Mouse (Mus musculus) mouse trophoblast stem cell (cell line): Measurements from ENCODE around the gene Tbata.

ENCODE experiments used
- in situ Hi-C, 2 experiments: fragments of 300-500 bp; cut with MseI, MboI; formaldehyde crosslinking; loops; 2 replicates in 1 of 2; 3 replicates in 1 of 2; pipeline ENCODE4 v1.15.1; 2025

Tbata gene

DNA sequence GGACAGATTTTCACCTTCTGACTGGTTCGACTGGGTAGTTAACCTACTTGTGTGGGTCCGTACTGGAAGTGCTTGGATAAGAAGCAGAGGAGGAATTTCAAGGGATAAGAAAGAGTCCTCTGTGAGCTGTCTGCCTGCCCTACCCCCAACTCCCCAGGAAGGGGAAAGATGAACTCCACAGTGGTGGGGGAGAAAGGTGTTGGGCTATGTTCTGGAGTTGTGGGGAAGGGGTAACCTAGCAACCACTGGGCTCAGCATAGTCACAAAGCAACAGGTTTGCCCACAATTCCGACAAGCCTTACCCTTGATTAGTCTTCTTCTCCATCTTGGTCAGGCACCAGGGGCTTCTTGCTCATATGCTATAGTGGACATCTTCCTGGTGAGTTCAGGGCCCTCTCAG is at the start of gene Tbata:
Gene Tbata (plus strand): TSS at position 301 of the 400 bp plus-strand sequence.
- in situ Hi-C loops: no loop called here

DNA sequence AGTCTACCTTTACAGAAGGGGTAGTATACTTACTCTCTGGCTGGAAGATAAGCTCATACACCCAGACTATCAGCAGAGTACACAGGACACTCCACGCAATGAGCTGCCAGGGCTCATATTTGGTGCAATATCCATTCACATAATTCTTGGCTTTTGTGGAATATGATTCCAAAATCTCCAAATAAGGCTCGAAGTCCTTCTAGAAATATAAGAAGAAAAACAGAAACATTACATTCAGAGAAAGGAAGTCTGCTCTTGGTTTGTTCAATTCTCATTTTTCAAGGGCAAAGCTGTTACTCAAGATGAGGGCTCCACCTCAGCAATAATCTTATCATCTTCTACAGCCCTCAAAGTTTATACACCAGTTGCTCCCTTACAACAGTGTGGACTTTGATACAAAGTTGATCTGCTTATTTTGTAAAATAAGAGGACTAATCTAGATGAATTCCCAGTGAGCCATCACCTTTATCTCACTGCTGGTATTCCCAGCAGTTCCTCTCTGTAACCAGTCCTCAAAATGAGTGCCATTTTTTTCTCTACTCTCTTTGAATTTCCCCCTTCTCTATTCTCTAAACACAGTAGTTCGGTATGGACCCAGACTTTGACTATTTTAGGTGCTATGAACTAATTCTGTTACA is 48.4 kb upstream of the Tbata start:
- in situ Hi-C loops: no loop called here

DNA sequence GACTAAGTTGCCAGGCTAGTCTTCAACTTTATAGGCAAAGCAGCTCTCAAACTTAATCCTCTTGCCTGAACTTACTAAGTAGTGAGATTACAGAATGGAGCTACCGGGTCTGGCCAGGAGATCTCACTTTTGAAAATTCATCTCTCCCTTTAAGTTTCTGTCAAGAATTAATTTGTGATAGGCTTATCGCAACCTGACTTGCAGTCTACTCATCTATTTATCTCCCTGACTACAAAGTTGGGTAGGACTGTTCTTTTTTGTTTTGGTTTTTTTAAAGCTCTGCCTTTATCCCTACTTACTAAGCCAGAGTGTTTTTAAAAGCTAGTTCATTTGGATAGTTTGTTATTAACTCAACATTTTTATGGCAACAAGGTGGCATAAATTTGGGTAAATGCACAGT is 47.3 kb upstream of the Tbata start:
- in situ Hi-C loops: no loop called here

DNA sequence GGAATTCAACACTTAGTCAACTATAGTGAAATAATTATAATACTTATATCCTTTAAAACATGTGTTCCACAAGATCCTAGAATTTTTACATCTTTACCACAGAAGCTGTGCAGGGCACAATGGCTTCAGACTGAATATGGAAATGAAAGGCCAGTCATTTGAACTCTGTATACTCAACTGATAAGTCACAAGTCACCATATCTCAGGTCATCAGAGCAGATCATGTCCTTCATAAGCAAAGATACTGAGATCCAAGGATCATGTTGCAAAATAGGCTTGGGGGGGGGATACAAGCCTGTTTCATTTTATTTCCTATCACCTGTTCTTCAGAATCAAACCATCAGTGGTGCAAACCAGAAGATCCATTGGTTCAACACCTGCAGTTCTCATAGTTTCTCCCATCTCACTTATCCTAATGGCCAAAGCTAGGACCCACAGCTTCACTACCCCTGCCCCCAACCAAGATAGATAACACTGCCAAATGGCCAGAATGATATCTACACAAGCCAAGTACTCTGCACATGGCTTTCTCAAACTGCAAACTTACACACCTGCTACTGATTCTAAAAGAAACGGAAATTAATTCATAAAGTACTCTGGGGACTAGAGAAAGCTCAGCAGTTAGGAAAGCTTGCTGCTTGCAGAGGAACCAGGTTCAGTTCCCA is 42.9 kb upstream of the Tbata start:
- in situ Hi-C loops: no loop called here

DNA sequence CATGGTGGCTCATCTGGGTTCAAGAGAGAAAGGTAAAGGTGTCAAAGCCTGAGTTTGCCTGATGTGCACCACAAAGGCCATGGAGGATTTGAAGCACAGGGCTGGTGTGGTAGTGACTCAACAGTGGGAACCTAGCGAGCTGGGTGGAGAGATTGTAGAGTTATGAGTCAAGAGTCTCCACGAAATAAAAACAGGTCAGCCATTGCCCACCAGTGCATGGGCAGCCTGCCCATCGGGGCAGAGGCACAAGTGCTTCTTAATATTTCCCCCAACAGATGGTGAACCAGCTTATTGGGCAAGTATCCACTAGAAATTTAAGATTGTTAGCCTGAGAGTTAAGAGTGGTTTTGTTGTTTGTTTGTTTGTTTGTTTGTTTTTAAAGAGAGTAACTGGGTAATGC is 40.8 kb upstream of the Tbata start:
- in situ Hi-C loops: no loop called here

DNA sequence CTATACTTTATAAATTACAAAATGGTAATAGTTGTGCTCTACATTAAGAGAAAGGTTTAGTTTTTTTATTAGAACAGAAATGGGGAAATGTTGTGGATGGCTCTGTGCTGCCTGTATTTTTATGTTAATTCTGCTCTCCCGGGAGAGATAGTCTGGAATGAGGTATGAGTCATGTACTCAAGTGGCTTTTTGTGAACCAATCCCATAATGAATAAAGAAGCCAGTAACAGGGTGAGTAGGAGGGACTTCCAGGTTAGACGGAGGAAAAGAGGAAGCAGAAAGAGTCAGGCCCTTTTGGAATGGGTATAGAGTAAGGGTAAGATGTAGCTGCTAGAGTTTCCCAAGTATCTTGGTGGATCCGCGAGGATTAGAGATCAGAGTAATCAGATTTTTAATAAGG is 37.7 kb upstream of the Tbata start:
- in situ Hi-C loops: no loop called here

DNA sequence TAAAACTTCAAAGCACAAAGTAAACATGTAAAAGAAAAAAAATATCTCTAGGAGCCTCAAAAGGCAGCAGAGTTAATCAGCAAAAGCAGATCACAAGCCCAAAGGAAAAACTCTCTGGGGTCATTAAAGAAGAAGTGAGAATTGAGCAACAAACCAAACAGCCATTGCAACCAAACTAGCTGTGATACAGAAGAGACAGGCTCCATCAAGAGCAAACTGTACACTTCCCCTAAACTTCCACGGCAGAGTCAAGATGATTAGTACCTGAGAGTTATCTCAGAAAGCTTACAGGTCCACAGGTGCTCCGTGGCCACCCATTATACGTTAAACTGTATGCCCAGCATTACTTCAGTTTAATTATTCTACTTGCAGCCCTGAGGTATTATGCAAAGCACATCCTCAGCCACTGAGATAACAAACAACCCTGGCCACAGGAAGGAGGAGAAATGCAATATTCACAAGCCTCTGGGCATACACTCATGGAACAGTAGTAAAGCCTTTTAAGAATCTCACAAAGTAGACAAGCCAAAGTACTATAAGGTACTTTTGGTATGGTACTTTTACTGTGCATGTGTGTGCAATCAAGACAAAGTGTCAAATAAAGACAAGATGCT is 36.4 kb upstream of the Tbata start:
- in situ Hi-C loops: no loop called here

DNA sequence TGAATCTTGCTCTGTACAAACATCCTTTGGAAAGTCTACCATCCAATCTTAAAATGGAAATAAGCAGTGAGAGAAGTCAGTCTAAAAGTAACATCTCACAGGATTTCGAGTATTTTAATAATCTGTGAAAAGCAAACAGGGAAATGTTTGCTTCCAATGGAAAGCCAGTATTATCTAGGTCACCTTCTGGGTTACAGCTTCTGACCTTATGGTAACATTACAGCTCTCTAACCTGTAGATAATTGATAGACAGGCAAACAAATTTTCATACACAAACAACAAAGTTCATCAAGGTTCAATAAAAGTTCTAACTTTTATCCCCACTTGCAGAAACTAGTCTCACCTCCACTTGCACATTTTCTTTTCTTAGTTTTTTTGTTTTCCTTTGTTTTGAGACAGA is 34.2 kb upstream of the Tbata start:
- in situ Hi-C loops: no loop called here

DNA sequence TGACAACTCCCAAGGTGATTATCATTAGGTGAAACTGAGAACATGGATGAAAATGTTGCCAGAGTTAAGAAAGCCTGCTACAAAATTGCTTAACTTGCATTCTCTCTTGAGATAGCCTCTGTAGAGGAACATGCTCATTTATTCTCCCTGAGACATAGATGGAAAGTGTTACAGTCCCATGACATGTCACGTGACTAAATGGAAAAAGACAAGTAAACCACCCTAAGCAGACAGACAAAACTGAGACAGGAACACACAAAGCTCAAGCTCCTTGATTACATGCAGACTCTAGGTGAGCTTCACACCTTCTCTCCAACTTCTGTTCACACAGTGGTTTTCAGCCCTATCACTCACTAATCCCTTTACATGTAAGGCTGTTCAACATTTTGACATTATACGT is 28.4 kb upstream of the Tbata start:
- in situ Hi-C loops: no loop called here

DNA sequence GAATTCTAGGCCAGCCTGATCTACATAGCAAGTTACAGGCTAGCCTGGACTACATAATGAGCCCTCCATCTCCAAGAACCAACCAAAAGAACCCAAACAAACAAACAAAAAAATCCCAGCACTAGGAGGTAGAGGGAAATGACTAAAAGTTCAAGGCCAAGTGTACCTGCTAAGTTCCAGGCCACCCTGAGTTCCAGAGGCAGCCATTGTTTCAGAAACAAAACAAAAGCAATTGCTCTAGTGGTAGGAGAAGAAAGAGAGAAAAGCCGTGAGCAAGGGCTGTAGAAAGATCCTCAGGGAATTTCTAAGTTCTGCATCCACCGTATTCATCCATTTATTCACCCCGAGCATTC is 26.0 kb upstream of the Tbata start:
- in situ Hi-C loops: no loop called here

DNA sequence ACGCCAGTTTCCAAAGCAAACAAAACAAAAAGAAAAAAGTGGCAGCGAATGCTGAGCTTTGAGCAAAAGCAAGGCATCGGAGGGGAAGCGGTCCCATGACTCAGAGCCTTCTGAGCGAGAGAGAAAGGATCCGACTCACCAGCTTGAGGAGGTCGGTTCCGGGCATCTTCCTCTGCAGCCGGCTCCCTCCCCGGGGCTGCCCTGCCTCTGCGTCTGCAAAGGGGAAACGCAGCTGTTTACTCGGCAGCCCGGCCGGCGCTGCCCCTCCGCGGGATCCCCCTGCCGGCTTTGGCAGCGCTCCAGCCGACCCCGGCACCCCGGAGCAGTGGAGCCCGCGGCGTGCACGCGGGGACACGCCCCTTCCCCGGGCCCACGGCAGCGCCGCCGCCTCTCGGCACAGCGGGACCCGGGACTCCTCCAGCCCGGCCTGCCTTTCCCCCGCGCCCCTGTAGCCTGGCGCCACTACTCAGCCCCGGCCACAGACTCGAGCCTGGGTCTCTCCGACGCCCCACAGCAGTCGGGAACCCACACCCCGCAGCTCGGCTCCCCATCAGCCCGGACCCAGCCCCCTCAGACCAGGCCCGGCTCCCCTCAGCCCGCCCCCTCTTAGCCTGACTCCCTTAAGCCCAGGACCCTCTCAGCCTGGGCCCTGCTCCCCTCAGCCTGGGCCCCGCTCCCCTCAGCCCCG is 25.5 kb upstream of the Tbata start:
- in situ Hi-C loops: no loop called here

DNA sequence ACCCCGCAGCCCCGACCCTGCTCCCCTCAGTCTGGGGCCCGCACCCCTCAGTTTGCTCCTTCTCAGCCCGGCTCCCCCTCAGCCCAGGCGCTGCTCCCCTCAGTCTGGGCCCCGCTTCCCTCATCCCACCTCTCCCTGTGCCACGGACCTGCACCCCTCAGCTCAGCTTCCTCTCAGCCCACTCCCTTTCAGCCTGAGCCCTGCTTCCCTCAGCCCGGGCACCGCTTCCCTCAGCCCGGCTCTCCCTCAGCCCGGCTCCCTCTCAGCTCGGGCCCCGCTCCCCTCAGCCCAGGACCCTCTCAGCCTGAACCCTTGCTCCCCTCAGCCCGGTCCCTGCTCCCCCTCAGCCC is 25.0 kb upstream of the Tbata start:
- in situ Hi-C loops: no loop called here

DNA sequence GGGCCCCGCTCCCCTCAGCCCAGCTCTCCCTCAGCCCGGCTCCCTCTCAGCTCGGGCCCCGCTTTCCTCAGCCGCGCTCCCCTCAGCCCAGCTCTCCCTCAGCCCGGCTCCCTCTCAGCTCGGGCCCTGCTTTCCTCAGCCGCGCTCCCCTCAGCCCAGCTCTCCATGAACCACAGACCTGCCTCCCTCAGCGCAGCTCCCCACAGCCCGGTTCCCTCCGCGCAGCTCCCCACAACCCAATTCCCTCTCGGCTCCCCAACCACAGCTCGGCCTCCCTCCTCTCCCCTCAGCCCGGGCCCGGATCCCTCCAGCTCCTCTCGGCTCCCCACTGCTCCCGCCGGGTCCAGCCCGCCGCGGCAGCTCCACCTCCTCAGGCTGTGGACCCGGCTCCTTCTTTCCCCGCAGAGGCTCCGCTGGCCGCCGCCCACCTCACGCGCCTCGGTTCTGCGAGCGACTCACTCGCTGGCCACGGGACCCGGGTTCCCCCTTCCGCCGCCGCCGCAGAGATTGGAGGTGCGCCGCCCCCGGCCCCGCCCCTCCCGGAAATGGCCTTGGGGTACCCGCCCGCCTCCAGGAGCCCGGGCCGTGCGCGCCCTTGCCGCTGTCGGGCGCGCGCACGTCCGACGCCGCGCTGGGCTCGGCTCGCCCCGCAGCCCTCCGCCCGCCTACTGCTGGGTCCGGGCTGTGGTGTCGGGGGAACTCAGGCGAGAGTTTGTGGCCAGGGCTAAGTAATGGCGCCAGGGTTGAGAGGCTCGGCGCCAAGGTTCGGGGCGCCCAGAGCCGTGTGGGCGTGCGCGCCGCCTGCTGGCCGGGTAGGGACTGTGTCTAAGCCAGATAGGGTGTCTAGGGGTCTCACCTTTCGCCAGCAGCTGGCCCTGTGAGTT is 24.4 kb upstream of the Tbata start, which contains the start of gene Sgpl1:
Gene Sgpl1 (minus strand): TSS at position 547 of the 884 bp plus-strand sequence.
- in situ Hi-C loops: no loop called here

DNA sequence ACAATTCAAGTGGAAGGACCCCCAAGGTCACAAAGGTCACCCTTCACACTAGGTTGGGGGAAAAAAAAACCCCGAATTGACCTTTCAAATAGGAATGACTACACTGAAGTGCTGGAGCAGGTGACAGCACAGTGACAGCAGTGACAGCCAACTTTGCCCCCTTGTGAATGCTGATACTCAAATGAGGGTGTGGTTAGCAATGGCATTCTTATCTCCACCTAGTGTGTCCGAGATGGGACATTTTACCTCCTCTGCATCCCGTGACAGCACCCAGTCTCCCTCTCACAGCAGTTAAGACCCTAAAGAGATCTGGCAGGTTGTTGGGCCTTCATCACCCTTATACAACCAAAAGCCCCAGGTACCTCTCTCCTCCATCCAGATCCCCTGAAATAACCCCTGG is 22.3 kb upstream of the Tbata start:
- in situ Hi-C loops: no loop called here

DNA sequence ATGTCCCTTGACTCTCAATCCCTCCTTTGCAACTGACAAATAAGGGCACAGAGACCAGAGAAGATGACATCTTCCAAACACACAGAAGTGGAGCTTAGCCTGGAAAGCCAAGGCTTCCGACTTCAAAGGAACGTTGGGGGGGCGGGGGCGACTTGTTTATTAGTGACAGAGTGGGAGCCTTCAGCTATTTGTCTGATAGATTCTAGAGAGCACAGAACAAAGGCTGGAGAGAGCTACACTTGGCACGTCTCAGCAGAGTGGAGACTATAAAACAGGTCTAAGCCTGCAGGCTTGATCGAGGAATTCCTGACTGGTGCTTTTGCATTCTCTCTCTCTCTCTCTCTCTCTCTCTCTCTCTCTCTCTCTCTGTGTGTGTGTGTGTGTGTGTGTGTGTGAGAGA is 21.1 kb upstream of the Tbata start:
- in situ Hi-C loops: no loop called here

DNA sequence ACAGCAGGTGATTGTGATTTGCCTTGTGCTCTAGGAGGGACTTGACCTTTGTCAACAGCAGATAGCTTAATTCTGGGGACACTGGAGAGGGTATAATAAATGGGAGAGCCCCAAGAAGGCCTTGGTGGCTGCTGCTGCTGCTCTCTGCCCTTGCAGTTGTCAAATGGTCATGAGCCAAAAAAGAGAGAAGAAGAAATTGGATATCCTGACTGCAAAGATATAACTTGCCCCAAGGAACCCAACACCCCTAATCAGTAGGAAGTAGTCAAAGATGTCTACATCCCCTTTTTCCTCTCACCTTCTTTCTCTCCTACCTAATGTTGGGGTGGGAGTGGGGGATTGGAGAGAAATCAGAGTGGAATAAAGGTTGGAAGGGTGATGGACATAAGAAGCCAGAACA is 19.6 kb upstream of the Tbata start:
- in situ Hi-C loops: no loop called here

DNA sequence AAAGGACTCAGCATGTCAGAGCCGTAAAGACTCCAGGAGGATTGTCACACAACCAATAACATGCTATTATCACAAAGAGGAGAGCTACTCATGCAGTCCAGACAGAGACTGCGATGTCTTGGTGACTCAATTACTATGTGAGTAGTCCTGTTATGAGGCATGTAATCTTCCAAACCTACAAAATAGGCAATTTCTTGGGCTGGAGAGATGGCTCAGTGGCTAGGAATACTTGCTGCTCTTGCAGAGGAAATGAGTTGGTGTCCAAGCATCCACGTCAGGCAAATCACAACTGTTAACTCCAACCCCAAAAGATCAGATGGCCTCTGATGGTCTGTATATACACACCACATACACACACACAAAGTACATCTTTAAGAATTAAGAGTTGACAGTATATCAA is 16.1 kb upstream of the Tbata start:
- in situ Hi-C loops: no loop called here

DNA sequence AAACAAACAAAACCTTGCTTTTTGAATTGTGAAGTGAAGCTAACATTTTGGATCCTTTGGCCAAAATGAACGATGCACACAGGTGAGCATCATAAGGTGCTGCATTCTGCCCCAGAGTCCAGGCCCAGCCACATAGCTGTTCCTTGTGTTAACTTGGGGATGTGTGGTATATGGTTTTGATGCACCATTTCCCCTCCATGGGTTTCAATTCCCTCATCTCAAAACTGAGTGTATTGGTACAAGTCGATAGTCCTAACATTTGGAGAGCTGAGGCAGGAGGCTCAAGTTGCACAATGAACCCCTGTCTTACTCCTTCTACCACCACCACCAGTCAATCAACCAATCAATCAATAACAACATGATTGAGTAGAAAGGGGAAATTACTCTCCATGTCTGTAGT is 15.3 kb upstream of the Tbata start:
- in situ Hi-C loops: no loop called here

DNA sequence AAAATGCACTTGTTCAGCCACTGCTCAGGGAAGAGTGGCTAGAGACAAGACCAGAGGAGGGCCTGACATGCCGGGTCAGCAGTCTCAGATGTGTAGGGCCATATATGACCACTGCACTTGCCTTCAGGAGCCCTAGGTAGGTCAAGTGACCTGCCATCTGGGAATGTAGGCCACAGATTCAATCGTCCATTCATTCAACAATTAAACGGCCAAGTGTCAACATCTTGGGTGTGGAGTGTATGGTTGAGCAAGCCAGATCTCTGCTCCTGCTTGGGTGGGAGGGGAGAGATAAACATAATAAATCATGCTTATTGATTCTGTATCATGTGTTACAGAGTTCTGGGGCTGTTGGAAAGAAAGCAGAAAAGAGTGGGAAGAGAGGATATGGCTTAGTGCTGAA is 13.2 kb upstream of the Tbata start:
- in situ Hi-C loops: no loop called here

DNA sequence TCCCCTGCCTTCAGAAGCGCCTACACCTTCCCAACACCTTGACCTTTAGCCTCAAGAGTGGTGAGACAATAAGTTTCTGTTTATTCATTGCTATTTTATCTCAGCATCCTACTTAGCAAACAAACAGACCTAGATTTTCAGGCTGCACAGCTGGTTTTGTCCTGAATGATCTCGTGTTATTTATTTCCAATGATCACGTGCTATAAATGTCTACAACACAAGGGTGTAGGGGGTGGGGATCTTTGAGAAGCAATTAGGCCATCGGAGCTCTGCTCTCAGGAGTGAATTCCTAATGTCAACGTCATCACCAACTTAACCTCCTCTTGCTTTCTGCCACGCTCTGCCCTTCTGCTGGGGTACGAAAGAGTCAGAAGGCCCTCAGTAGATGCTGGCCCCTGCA is 11.7 kb upstream of the Tbata start:
- in situ Hi-C loops: no loop called here

DNA sequence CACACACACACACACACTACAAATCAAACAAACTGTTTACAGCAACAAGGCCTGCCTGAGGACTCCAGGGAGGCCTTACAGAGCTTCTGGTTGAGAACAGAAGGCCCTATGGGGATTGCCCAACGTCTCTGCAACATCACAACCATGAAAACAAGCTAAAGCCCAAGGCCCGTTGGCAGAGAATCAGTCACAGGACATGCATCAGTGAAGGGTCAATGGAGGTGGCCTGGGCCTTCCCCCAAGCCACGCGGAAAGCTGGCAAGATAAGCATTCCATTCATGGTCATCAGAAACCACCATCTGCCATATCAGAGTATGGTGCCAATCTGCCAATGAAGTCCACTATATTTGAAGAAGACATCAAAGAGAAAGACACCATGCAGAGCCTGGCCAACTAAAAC is 11.1 kb upstream of the Tbata start:
- in situ Hi-C loops: no loop called here

DNA sequence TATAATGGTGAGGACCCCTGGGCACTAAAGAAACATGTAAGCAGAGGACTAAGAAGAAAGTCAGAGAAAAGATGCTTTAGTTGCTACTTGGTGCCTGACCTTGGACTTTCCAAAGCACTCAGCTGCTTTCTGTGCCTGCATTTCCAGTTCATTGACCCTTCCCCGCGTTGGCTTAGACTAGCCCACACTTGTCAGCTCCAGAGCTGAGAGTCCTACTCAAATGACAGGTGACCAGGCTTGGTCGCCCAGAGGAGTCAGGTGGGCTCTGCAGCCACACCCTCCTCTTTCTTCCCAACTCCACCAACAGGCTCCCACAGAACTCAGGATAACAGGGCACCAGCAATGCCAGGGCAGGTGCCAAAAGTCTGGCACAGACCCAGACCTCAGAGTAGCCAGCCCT is 9.4 kb upstream of the Tbata start:
- in situ Hi-C loops: no loop called here
